Mouse (Mus musculus): Measurements from ENCODE around the gene Daxx.
"Not testable (repeated sequence)": the region's sequence is repeated elsewhere in the genome, so short reads cannot be mapped to it uniquely, and the experiment has no call there.

The Daxx gene

GRCm38 (mm10) chr17:33947430-33948089 lies 38.3 kb downstream of the Daxx start:
- DNase-seq (ENCODE audit: low spot score) = no peak

- no peak for DNase-seq (ENCODE audit: low spot score)
Observed at GRCm38 (mm10) chr17:33948090-33948904, 39.1 kb downstream of the Daxx start.

DNA sequence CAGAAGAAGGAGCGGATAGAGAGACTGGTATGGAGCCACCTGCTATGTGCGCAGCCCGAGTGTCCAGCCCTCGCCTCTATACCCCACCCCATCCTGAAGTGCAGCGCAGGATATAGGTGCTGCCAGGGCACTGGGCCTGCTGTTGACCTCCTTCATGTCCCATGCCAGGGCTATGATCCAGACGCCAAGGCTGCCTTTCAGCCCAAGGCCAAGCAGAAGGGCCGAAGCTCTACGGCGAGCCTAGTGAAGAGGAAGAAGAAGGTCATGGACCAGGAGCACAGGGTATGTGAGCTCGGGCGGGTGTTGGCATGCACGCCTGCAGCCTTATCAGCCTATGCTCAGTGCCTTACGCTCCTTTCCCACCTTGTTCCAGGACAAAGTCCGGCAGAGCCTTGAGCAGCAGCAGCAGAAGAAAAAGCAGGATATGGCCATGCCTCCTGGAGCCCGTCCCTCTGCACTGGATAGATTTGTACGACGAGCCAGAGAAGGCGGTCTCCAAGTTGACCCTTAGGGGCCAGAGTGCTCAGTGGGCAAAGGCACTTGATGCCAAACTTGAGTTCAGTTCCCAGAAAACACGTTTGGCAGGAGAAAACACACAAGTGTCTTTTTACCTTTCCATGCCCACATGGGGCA lies 39.8 kb downstream of the Daxx start:
- DNase-seq (ENCODE audit: low spot score) = no peak

DNA sequence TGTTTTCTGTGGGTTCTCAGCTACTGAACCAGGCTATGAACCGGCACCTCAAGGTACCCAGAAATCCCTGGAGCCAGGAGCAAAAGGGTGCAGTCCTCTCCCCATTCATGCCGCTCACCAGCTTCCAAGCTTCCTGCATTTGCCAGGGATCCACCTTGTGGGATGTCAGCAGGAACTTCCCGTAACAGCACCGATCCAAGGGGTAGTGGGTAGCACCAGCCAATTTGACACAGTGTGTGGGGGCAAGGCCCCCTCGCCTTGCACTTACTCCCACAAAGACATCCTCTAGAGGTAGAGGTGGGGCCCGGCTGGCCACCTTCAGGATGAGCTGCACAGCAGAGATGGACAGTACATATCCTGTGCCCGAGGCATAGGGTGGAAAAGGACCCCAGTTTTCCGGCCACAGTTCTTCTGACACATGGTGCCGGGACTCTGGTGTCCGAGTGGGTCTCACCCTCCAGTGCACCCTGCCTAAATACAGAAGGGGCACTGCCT lies 41.0 kb downstream of the Daxx start:
- DNase-seq (ENCODE audit: low spot score) = no peak

- peak; percentile 80 for DNase-seq (ENCODE audit: low spot score)
Observed at GRCm38 (mm10) chr17:33951021-33951946, 42.1 kb downstream of the Daxx start, which contains the start of gene B3galt4. Gene B3galt4 (minus strand): TSS chr17:33951488.

GRCm38 (mm10) chr17:33952015-33952414 lies 42.8 kb downstream of the Daxx start:
- not testable (repeated sequence) for DNase-seq (ENCODE audit: low spot score)

DNA sequence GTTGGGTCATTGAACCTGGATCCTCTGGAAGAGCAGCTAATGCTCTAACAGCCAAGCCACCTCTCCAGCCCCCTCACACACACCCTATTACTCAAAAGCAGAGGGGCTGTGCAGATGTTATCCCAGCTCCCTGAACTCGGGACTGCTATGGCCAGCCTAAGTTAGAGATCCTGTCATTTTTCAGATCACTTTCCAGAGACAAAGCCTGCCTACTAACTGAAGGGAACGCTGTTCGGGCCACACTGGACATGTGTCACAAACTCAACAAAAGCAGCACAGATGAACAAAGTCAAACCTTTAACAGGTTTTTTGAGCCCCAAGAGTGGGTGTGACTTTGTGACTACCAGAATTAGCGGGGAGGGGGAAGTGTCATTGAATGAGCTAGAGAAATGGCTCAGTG lies 43.7 kb downstream of the Daxx start:
- no peak for DNase-seq (ENCODE audit: low spot score)

DNA sequence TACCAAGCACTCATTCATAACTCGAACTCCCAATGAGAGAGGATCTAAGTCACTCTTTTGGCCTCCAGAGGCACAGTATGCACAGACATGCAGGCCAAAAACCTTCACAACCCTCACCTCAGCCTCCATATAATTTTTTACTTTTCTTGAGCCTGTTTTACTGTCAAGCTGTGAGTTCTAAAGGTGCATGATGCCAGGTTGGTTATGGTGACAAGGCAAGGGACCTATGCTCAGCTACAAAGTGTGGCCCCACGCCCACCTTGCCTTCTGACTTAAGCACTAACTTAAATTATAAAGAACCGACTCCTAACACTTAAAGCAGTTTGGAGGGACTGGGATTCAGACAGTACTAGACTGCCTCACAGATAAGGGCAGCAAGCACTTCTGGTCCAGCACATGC lies 44.1 kb downstream of the Daxx start:
- no peak for DNase-seq (ENCODE audit: low spot score)

DNA sequence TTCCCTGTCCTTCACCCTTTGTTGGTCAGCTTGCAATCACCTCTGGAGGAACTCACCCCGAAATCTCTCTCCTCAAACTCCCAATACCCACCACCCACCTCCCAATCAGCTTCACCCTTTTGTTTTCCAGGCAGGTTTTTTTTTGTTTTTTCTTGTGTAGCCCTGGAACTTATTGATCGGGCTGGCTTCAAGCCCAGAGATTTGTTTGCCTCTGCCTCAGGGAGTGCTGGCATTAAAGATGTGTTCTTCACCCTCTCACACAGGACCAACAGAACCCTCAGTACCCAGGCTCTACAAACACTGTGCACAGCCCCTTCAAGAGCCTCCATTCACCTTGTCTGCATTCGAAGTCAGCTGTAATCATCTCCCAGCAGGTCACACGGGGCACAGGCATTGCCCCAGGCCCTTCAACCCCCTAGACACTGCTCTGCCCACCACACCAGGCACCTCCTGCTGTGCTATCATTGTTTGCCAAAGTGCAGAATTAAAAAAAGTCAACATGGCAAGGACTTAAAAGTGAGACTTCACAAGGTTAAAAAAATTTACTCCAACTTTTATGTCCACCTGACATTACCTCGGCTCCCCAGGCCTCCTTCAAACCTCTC lies 44.8 kb downstream of the Daxx start:
- DNase-seq (ENCODE audit: low spot score) = no peak

GRCm38 (mm10) chr17:33954646-33955554 lies 45.7 kb downstream of the Daxx start:
- no peak for DNase-seq (ENCODE audit: low spot score)

GRCm38 (mm10) chr17:33955555-33956214 lies 46.5 kb downstream of the Daxx start, which contains the start of the genes Vps52 and Rps18:
Gene Vps52 (plus strand): TSS chr17:33955812.
Gene Rps18 (minus strand): TSS chr17:33956001.
- peak; percentile 98 for DNase-seq (ENCODE audit: low spot score)

GRCm38 (mm10) chr17:33956336-33956735 lies 47.1 kb downstream of the Daxx start:
- no peak for DNase-seq (ENCODE audit: low spot score)

- DNase-seq (ENCODE audit: low spot score) = no peak
Observed at GRCm38 (mm10) chr17:33957493-33957892, 48.3 kb downstream of the Daxx start.

DNA sequence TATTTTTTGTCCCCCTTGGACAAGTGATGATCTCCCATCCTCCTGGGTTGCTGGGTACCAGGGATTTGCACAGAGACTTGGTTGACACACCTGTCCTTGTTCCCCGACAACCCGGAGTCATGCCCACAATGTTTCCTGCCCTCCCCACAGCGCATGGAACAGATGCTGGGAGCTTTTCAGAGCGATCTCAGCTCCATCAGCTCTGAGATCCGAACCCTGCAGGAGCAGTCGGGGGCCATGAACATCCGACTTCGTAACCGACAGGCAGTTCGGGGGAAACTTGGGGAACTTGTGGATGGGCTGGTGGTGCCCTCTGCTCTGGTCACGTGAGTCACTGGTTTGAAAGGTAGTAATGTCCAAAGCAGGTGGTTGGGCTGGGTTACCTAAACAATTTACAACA lies 49.2 kb downstream of the Daxx start:
- no peak for DNase-seq (ENCODE audit: low spot score)

- DNase-seq (ENCODE audit: low spot score) = no peak
Observed at GRCm38 (mm10) chr17:33959135-33959534, 49.9 kb downstream of the Daxx start.

DNA sequence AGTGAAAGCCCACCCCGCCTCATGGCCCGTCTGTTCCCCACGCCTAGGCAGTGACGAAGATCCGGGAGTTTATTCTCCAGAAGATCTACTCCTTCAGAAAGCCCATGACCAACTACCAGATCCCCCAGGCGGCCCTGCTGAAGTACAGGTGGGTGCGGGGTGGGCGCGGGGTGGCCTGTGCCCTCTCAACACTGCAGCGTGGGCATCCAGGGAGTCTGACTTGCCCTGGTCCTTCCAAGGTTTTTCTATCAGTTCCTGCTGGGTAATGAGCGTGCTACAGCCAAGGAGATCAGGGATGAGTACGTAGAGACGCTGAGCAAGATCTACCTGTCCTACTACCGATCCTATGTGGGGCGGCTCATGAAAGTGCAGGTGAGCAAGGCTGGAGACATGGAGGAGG lies 50.7 kb downstream of the Daxx start:
- no peak for DNase-seq (ENCODE audit: low spot score)

DNA sequence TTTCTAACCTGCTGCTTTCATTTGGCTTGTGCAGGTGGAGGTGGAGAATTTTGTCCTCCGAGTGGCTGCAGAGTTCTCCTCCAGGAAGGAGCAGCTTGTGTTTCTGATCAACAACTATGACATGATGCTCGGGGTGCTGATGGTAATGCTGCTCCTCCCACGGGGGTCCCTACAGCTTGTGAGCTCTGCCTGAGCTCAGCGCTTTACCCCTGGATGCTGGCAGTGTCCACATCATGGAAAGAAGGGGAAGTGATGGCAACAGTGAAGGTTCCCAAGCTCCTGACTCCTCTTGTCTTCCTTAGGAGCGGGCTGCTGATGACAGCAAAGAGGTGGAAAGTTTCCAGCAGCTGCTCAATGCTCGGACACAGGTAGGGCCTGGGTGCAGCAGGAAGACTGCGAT lies 53.7 kb downstream of the Daxx start:
- no peak for DNase-seq (ENCODE audit: low spot score)

Data from lung, postnatal 25 days (tissue).